Mouse (Mus musculus): Measurements from ENCODE around the gene Sema5a.

- TF ChIP-seq POLR2A (IDR thresholded peaks at IDR 0.05; ENCODE audit: control insufficient read depth, extremely low read depth, insufficient read depth, low read length, poor library complexity): no peak
- no peak for TF ChIP-seq CTCF (IDR thresholded peaks at IDR 0.05; ENCODE audit: borderline replicate concordance, control insufficient read depth, extremely low read depth, insufficient read depth, low read length, poor library complexity)
These were observed 16.3 kb downstream of the Sema5a start for GRCm38 (mm10) chr15:32260942-32261341.
